Mouse (Mus musculus): ENCODE data around the gene 2900011O08Rik. TPM values are rescaled to one million over a fixed set of nuclear protein-coding genes. Genes with fewer than 3 reads are reported as not detected.

Gene 2900011O08Rik
- polyA plus RNA-seq, 1 experiment from 2014 or later, result 6.8 TPM

GRCm38 (mm10) chr16:14122586-14122985, 136.2 kb downstream of the 2900011O08Rik start:
- H3K4me1 ChIP-seq (ENCODE audit: control insufficient read depth, insufficient read depth, low read length), result no peaks in the 10 kb centered on the region
- no peak overlapping the region for H3K27ac ChIP-seq (replicated peaks; ENCODE audit: low read depth, low read length)
- no peak overlapping the region for H3K9ac ChIP-seq (ENCODE audit: low read length)
- peaks cover 25% of the 10 kb centered on the region; the same call in 1 of the 2 replicates for H3K36me3 ChIP-seq (ENCODE audit: control insufficient read depth, insufficient read depth, low read length)
- no peak for DNase-seq (ENCODE audit: low spot score)
- no peaks in the 10 kb centered on the region for H3K27me3 ChIP-seq (ENCODE audit: control insufficient read depth, insufficient read depth, low read length)
- no peaks in the 10 kb centered on the region for H3K9me3 ChIP-seq (ENCODE audit: control insufficient read depth, low read length)
- no peak for ATAC-seq (ENCODE audit: insufficient number of reproducible peaks, low FRiP score, low TSS enrichment, low read depth)
- no peak overlapping the region for H3K4me3 ChIP-seq (ENCODE audit: low read depth, low read length)
- no peak overlapping the region for H3K4me2 ChIP-seq (ENCODE audit: low read depth, severe bottlenecking)

- peaks cover 28% of the 10 kb centered on the region; the same call in 1 of the 2 replicates for H3K36me3 ChIP-seq (ENCODE audit: control insufficient read depth, insufficient read depth, low read length)
- no peak overlapping the region for H3K9ac ChIP-seq (ENCODE audit: low read length)
- WGBS, result 85% methylated on average over 2 of the region's 2 CpGs
- H3K4me3 ChIP-seq (ENCODE audit: low read depth, low read length), result no peak overlapping the region
- H3K4me1 ChIP-seq (ENCODE audit: control insufficient read depth, insufficient read depth, low read length), result no peaks in the 10 kb centered on the region
- no peaks in the 10 kb centered on the region for H3K27me3 ChIP-seq (ENCODE audit: control insufficient read depth, insufficient read depth, low read length)
- DNase-seq (ENCODE audit: low spot score) (no peak), ATAC-seq (ENCODE audit: insufficient number of reproducible peaks, low FRiP score, low TSS enrichment, low read depth) (no peak)
- H3K27ac ChIP-seq (replicated peaks; ENCODE audit: low read depth, low read length), result no peak overlapping the region
- H3K9me3 ChIP-seq (ENCODE audit: control insufficient read depth, low read length), result no peaks in the 10 kb centered on the region
- no peak overlapping the region for H3K4me2 ChIP-seq (ENCODE audit: low read depth, severe bottlenecking)
Measured at GRCm38 (mm10) chr16:14123901-14124300, 137.5 kb downstream of the 2900011O08Rik start.

GRCm38 (mm10) chr16:14124709-14125108, 138.3 kb downstream of the 2900011O08Rik start:
- ATAC-seq (ENCODE audit: insufficient number of reproducible peaks, low FRiP score, low TSS enrichment, low read depth) (no peak), DNase-seq (ENCODE audit: low spot score) (no peak)
- H3K9ac ChIP-seq (ENCODE audit: low read length), result no peak overlapping the region
- H3K9me3 ChIP-seq (ENCODE audit: control insufficient read depth, low read length), result no peaks in the 10 kb centered on the region
- no peaks in the 10 kb centered on the region for H3K27me3 ChIP-seq (ENCODE audit: control insufficient read depth, insufficient read depth, low read length)
- no peak overlapping the region for H3K4me2 ChIP-seq (ENCODE audit: low read depth, severe bottlenecking)
- H3K4me3 ChIP-seq (ENCODE audit: low read depth, low read length), result no peak overlapping the region
- H3K4me1 ChIP-seq (ENCODE audit: control insufficient read depth, insufficient read depth, low read length), result no peaks in the 10 kb centered on the region
- 95% methylated on average over 7 of the region's 7 CpGs for WGBS
- no peak overlapping the region for H3K27ac ChIP-seq (replicated peaks; ENCODE audit: low read depth, low read length)
- H3K36me3 ChIP-seq (ENCODE audit: control insufficient read depth, insufficient read depth, low read length), result peaks cover 28% of the 10 kb centered on the region; the same call in 1 of the 2 replicates

- WGBS, result 94% methylated on average over 1 of the region's 1 CpGs
- Histone ChIP-seq H3K4me1 (ENCODE audit: control insufficient read depth, insufficient read depth, low read length) (no peaks in the 10 kb centered on the region), H3K27ac (replicated peaks; ENCODE audit: low read depth, low read length) (no peak overlapping the region), H3K9me3 (ENCODE audit: control insufficient read depth, low read length) (no peaks in the 10 kb centered on the region), H3K4me3 (ENCODE audit: low read depth, low read length) (no peak overlapping the region), H3K27me3 (ENCODE audit: control insufficient read depth, insufficient read depth, low read length) (no peaks in the 10 kb centered on the region), H3K36me3 (ENCODE audit: control insufficient read depth, insufficient read depth, low read length) (peaks cover 25% of the 10 kb centered on the region; the same call in 1 of the 2 replicates), H3K9ac (ENCODE audit: low read length) (no peak overlapping the region), H3K4me2 (ENCODE audit: low read depth, severe bottlenecking) (no peak overlapping the region)
- no peak for DNase-seq (ENCODE audit: low spot score)
- no peak for ATAC-seq (ENCODE audit: insufficient number of reproducible peaks, low FRiP score, low TSS enrichment, low read depth)
Measured at GRCm38 (mm10) chr16:14125253-14125652, 138.8 kb downstream of the 2900011O08Rik start.

DNA sequence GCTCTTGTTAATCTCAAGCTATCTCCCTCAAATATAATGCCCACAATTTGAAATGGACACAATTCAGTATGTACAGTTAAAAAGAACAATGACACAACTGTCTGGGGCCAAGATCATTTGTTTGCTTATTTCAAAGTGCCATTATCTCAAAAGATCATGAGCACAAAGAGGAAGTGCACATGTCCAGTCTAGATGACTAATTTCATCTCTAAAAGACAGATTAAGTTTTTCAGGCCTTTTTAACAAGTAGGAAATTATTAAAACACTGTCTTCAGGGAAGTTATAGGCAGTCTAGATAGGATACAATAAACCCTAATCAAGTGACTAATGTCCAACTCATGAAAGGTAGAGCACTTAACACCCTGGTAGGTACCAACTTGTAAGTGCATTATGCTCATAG, 142.6 kb downstream of the 2900011O08Rik start:
- ATAC-seq (ENCODE audit: insufficient number of reproducible peaks, low FRiP score, low TSS enrichment, low read depth) (no peak), DNase-seq (ENCODE audit: low spot score) (no peak)
- no peak overlapping the region for H3K4me2 ChIP-seq (ENCODE audit: low read depth, severe bottlenecking)
- no peak overlapping the region for H3K27ac ChIP-seq (replicated peaks; ENCODE audit: low read depth, low read length)
- no peaks in the 10 kb centered on the region for H3K9me3 ChIP-seq (ENCODE audit: control insufficient read depth, low read length)
- H3K36me3 ChIP-seq (ENCODE audit: control insufficient read depth, insufficient read depth, low read length), result peaks cover 16% of the 10 kb centered on the region; the same call in 1 of the 2 replicates
- no peak overlapping the region for H3K4me3 ChIP-seq (ENCODE audit: low read depth, low read length)
- no peaks in the 10 kb centered on the region for H3K4me1 ChIP-seq (ENCODE audit: control insufficient read depth, insufficient read depth, low read length)
- no peaks in the 10 kb centered on the region for H3K27me3 ChIP-seq (ENCODE audit: control insufficient read depth, insufficient read depth, low read length)
- no peak overlapping the region for H3K9ac ChIP-seq (ENCODE audit: low read length)

- no peak overlapping the region for H3K27ac ChIP-seq (replicated peaks; ENCODE audit: low read depth, low read length)
- ATAC-seq (ENCODE audit: insufficient number of reproducible peaks, low FRiP score, low TSS enrichment, low read depth) (no peak), DNase-seq (ENCODE audit: low spot score) (no peak)
- WGBS, result 88% methylated on average over 7 of the region's 7 CpGs
- no peak overlapping the region for H3K4me2 ChIP-seq (ENCODE audit: low read depth, severe bottlenecking)
- no peaks in the 10 kb centered on the region for H3K27me3 ChIP-seq (ENCODE audit: control insufficient read depth, insufficient read depth, low read length)
- H3K4me1 ChIP-seq (ENCODE audit: control insufficient read depth, insufficient read depth, low read length), result no peaks in the 10 kb centered on the region
- peaks cover 17% of the 10 kb centered on the region; the same call in 1 of the 2 replicates for H3K36me3 ChIP-seq (ENCODE audit: control insufficient read depth, insufficient read depth, low read length)
- no peak overlapping the region for H3K9ac ChIP-seq (ENCODE audit: low read length)
- H3K4me3 ChIP-seq (ENCODE audit: low read depth, low read length), result no peak overlapping the region
- H3K9me3 ChIP-seq (ENCODE audit: control insufficient read depth, low read length), result no peaks in the 10 kb centered on the region
Measured at GRCm38 (mm10) chr16:14130796-14131195, 144.4 kb downstream of the 2900011O08Rik start.

- Histone ChIP-seq H3K9ac (ENCODE audit: low read length) (no peak overlapping the region), H3K36me3 (ENCODE audit: control insufficient read depth, insufficient read depth, low read length) (peaks cover 18% of the 10 kb centered on the region; the same call in 1 of the 2 replicates), H3K27me3 (ENCODE audit: control insufficient read depth, insufficient read depth, low read length) (no peaks in the 10 kb centered on the region), H3K4me3 (ENCODE audit: low read depth, low read length) (no peak overlapping the region), H3K4me2 (ENCODE audit: low read depth, severe bottlenecking) (no peak overlapping the region), H3K9me3 (ENCODE audit: control insufficient read depth, low read length) (no peaks in the 10 kb centered on the region), H3K4me1 (ENCODE audit: control insufficient read depth, insufficient read depth, low read length) (no peaks in the 10 kb centered on the region), H3K27ac (replicated peaks; ENCODE audit: low read depth, low read length) (no peak overlapping the region)
- ATAC-seq (ENCODE audit: insufficient number of reproducible peaks, low FRiP score, low TSS enrichment, low read depth) (no peak), DNase-seq (ENCODE audit: low spot score) (no peak)
- 92% methylated on average over 3 of the region's 3 CpGs for WGBS
Measured at GRCm38 (mm10) chr16:14131376-14131775, 145.0 kb downstream of the 2900011O08Rik start.

DNA sequence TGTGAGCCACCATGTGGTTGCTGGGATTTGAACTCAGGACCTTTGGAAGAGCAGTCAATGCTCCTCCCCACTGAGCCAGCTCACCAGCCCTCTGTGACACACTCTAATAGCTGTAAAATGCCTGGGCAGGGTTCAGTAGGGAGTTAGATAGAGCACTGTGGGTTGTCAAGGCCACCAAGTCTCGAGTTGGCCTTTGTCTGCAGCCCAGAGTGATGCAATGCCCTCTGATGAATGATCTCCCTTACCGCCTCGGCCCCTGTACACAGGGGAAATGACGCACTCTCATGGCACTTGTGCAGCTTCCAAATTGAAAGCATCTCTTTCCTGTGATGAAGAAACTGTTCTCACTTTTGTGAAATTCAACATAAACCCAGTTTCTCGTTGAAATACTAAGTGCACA, 145.4 kb downstream of the 2900011O08Rik start:
- no peaks in the 10 kb centered on the region for H3K4me1 ChIP-seq (ENCODE audit: control insufficient read depth, insufficient read depth, low read length)
- ATAC-seq (ENCODE audit: insufficient number of reproducible peaks, low FRiP score, low TSS enrichment, low read depth), result no peak
- no peaks in the 10 kb centered on the region for H3K9me3 ChIP-seq (ENCODE audit: control insufficient read depth, low read length)
- no peak overlapping the region for H3K4me3 ChIP-seq (ENCODE audit: low read depth, low read length)
- peaks cover 19% of the 10 kb centered on the region; the same call in 1 of the 2 replicates for H3K36me3 ChIP-seq (ENCODE audit: control insufficient read depth, insufficient read depth, low read length)
- DNase-seq (ENCODE audit: low spot score), result no peak
- no peak overlapping the region for H3K27ac ChIP-seq (replicated peaks; ENCODE audit: low read depth, low read length)
- H3K27me3 ChIP-seq (ENCODE audit: control insufficient read depth, insufficient read depth, low read length), result no peaks in the 10 kb centered on the region
- WGBS, result 92% methylated on average over 5 of the region's 5 CpGs
- H3K4me2 ChIP-seq (ENCODE audit: low read depth, severe bottlenecking), result no peak overlapping the region
- no peak overlapping the region for H3K9ac ChIP-seq (ENCODE audit: low read length)

DNA sequence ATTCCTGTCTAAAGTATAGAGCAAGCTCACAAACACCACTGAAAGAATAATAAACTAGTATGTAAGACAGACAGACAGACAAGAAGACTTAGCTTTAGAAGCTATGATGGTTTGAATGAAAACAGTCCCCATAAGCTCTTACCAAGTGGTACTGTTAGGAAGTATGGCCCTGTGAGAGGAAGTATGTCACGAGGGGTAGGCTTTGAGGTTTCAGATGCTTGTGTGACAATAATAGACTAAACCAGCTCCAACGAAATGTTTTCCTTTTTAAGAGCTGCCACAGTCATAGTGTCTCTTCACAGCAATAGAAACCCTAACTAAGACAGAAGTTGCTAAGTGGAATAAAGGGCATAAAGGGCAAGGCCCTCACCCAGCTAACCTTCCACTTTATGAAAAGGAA, 148.6 kb downstream of the 2900011O08Rik start:
- no peak for ATAC-seq (ENCODE audit: insufficient number of reproducible peaks, low FRiP score, low TSS enrichment, low read depth)
- no peak overlapping the region for H3K4me2 ChIP-seq (ENCODE audit: low read depth, severe bottlenecking)
- H3K36me3 ChIP-seq (ENCODE audit: control insufficient read depth, insufficient read depth, low read length), result peaks cover 18% of the 10 kb centered on the region; the same call in 1 of the 2 replicates
- H3K4me1 ChIP-seq (ENCODE audit: control insufficient read depth, insufficient read depth, low read length), result no peaks in the 10 kb centered on the region
- no peak for DNase-seq (ENCODE audit: low spot score)
- H3K27me3 ChIP-seq (ENCODE audit: control insufficient read depth, insufficient read depth, low read length), result no peaks in the 10 kb centered on the region
- H3K4me3 ChIP-seq (ENCODE audit: low read depth, low read length), result no peak overlapping the region
- no peak overlapping the region for H3K9ac ChIP-seq (ENCODE audit: low read length)
- no peaks in the 10 kb centered on the region for H3K9me3 ChIP-seq (ENCODE audit: control insufficient read depth, low read length)
- 87% methylated on average over 2 of the region's 2 CpGs for WGBS
- H3K27ac ChIP-seq (replicated peaks; ENCODE audit: low read depth, low read length), result no peak overlapping the region

Measured in limb, embryonic 11.5 days (tissue).